Mouse (Mus musculus): ENCODE measurements around the gene Ptk7.

The Ptk7 gene

GRCm38 (mm10) chr17:46609721-46610514 lies 19.4 kb downstream of the Ptk7 start:
- peak; percentile 67 for DNase-seq (ENCODE audit: low spot score)

GRCm38 (mm10) chr17:46605987-46606386 lies 23.3 kb downstream of the Ptk7 start:
- no peak for DNase-seq (ENCODE audit: low spot score)

- no peak for DNase-seq (ENCODE audit: low spot score)
Observed at GRCm38 (mm10) chr17:46605126-46605525, 24.2 kb downstream of the Ptk7 start.

GRCm38 (mm10) chr17:46603229-46603628 lies 26.1 kb downstream of the Ptk7 start:
- no peak for DNase-seq (ENCODE audit: low spot score)

- no peak for DNase-seq (ENCODE audit: low spot score)
Observed at GRCm38 (mm10) chr17:46602212-46602611, 27.1 kb downstream of the Ptk7 start.

GRCm38 (mm10) chr17:46600569-46600968 lies 28.7 kb downstream of the Ptk7 start:
- DNase-seq (ENCODE audit: low spot score), result no peak

GRCm38 (mm10) chr17:46598963-46599362 lies 30.3 kb downstream of the Ptk7 start:
- no peak for DNase-seq (ENCODE audit: low spot score)

GRCm38 (mm10) chr17:46597956-46598355 lies 31.3 kb downstream of the Ptk7 start:
- DNase-seq (ENCODE audit: low spot score), result no peak

GRCm38 (mm10) chr17:46595336-46595735 lies 34.0 kb downstream of the Ptk7 start:
- no peak for DNase-seq (ENCODE audit: low spot score)

GRCm38 (mm10) chr17:46594606-46595005 lies 34.7 kb downstream of the Ptk7 start:
- no peak for DNase-seq (ENCODE audit: low spot score)

GRCm38 (mm10) chr17:46593124-46593523 lies 36.2 kb downstream of the Ptk7 start:
- peak; percentile 30 for DNase-seq (ENCODE audit: low spot score)

GRCm38 (mm10) chr17:46591406-46591805 lies 37.9 kb downstream of the Ptk7 start:
- no peak for DNase-seq (ENCODE audit: low spot score)

- DNase-seq (ENCODE audit: low spot score), result no peak
Observed at GRCm38 (mm10) chr17:46590439-46590838, 38.9 kb downstream of the Ptk7 start.

GRCm38 (mm10) chr17:46589635-46590314 lies 39.5 kb downstream of the Ptk7 start:
- DNase-seq (ENCODE audit: low spot score), result no peak

- DNase-seq (ENCODE audit: low spot score), result no peak
Observed at GRCm38 (mm10) chr17:46588913-46589312, 40.4 kb downstream of the Ptk7 start.

GRCm38 (mm10) chr17:46588173-46588572 lies 41.1 kb downstream of the Ptk7 start:
- no peak for DNase-seq (ENCODE audit: low spot score)

- no peak for DNase-seq (ENCODE audit: low spot score)
Observed at GRCm38 (mm10) chr17:46586327-46586726, 43.0 kb downstream of the Ptk7 start.

GRCm38 (mm10) chr17:46578650-46579049 lies 50.7 kb downstream of the Ptk7 start:
- no peak for DNase-seq (ENCODE audit: low spot score)

- DNase-seq (ENCODE audit: low spot score), result no peak
Observed at GRCm38 (mm10) chr17:46576070-46576469, 53.2 kb downstream of the Ptk7 start.

GRCm38 (mm10) chr17:46574535-46574934 lies 54.8 kb downstream of the Ptk7 start:
- no peak for DNase-seq (ENCODE audit: low spot score)

- no peak for DNase-seq (ENCODE audit: low spot score)
Observed at GRCm38 (mm10) chr17:46571005-46571404, 58.3 kb downstream of the Ptk7 start.

- DNase-seq (ENCODE audit: low spot score), result no peak
Observed at GRCm38 (mm10) chr17:46559146-46559545, 70.2 kb downstream of the Ptk7 start.

GRCm38 (mm10) chr17:46558151-46558550 lies 71.2 kb downstream of the Ptk7 start:
- no peak for DNase-seq (ENCODE audit: low spot score)

Measured in urinary bladder, postnatal 14 days (tissue).